Mouse (Mus musculus) stomach, postnatal 0 days (tissue): ENCODE data around the gene Coq5. TPM values are rescaled to one million over a fixed set of nuclear protein-coding genes. Genes with fewer than 3 reads are reported as not detected.

ENCODE experiments used
- ATAC-seq: fragments of 200-750 bp; cut with Nextera tagmentation; 2 replicates; pipeline ENCODE4 v1.8.0; 2017; ENCODE audit not compliant: low FRiP score, low TSS enrichment
- DNase-seq: peaks from one replicate; pipeline ENCODE4 v3.0.0-alpha.2; 2016; ENCODE audit warnings: low spot score
- H3K27ac ChIP-seq: fragments of 300-500 bp; sonication (generic); replicated peaks from 2 replicates; pipeline ENCODE4 v1.5.1; 2014; ENCODE audit warnings: mild to moderate bottlenecking, control low read depth
- H3K27me3 ChIP-seq: fragments of 300-500 bp; sonication (generic); 2 replicates; pipeline ENCODE4 v1.6.1; 2014; ENCODE audit warnings: low read length; ENCODE audit not compliant: control insufficient read depth, insufficient read depth
- H3K36me3 ChIP-seq: fragments of 300-500 bp; sonication (generic); 2 replicates; pipeline ENCODE4 v1.6.1; 2014; ENCODE audit warnings: low read length, mixed read lengths; ENCODE audit not compliant: control insufficient read depth, insufficient read depth
- H3K4me1 ChIP-seq: fragments of 300-500 bp; sonication (generic); replicated peaks from 2 replicates; pipeline ENCODE4 v1.6.1; 2014; ENCODE audit warnings: antibody characterized with exemption; ENCODE audit not compliant: control insufficient read depth, insufficient read depth
- H3K4me2 ChIP-seq: fragments of 300-500 bp; sonication (generic); replicated peaks from 2 replicates; pipeline ENCODE4 v1.6.1; 2014; ENCODE audit warnings: low read depth, mild to moderate bottlenecking, control low read depth, moderate library complexity
- H3K4me3 ChIP-seq: fragments of 300-500 bp; sonication (generic); 2 replicates; pipeline ENCODE4 v1.5.1; 2014; ENCODE audit warnings: low read depth, low read length, control low read depth
- H3K9ac ChIP-seq: fragments of 300-500 bp; sonication (generic); 2 replicates; pipeline ENCODE4 v1.6.1; 2014; ENCODE audit warnings: mild to moderate bottlenecking, low read length, control low read depth, mixed read lengths
- H3K9me3 ChIP-seq: fragments of 300-500 bp; sonication (generic); 2 replicates; pipeline ENCODE4 v1.6.1; 2016; ENCODE audit warnings: low read length; ENCODE audit not compliant: control insufficient read depth
- CTCF ChIP-seq: IDR thresholded peaks from 2 replicates; pipeline ENCODE4 v1.5.1; 2016; ENCODE audit warnings: antibody characterized with exemption, low read depth, mild to moderate bottlenecking, moderate library complexity
- EP300 ChIP-seq: optimal IDR thresholded peaks from 2 replicates; pipeline ENCODE3; 2016; ENCODE audit warnings: antibody characterized with exemption
- WGBS: fragments of 180-500 bp; shearing (Covaris S2); extraction: QIAGEN DNeasy Blood & Tissue Kit; methylation state at CpG from one replicate; pipeline ENCODE4 v1.1.7; 2014; 5-methylcytosine and 5-hydroxymethylcytosine counted together
- polyA plus RNA-seq: library from polyadenylated mRNA; unstranded; fragments of >200 nt; fragmentation: Nextera tagmentation; extraction: Ambion mirVana; gene quantifications from 2 replicates; pipeline ENCODE4 v1.2.1, GENCODE M21; 2015

Coq5 gene
- polyA plus RNA-seq, 1 experiment from 2014 or later, result 32.6 TPM

- H3K4me3 ChIP-seq, result no peak overlapping the region
- H3K4me2 ChIP-seq, result no peak overlapping the region
- no peak for TF ChIP-seq EP300
- no peak for TF ChIP-seq CTCF
- no peak overlapping the region for H3K9ac ChIP-seq
- H3K36me3 ChIP-seq, result peaks cover 19% of the 10 kb centered on the region
- no peaks in the 10 kb centered on the region for H3K9me3 ChIP-seq
- H3K4me1 ChIP-seq, result 0 out of 2 replicates have a peak, but pooled peaks cover 3% of the 10 kb centered on the region
- WGBS, result 64% methylated on average over 14 of the region's 14 CpGs
- ATAC-seq (peak; percentile 74), DNase-seq (peak; percentile 57)
- no peaks in the 10 kb centered on the region for H3K27me3 ChIP-seq
- no peak overlapping the region; the same call in 1 of the 2 replicates for H3K27ac ChIP-seq
These were observed 16.8 kb upstream of the Coq5 start for GRCm38 (mm10) chr5:115262502-115263291.

GRCm38 (mm10) chr5:115266340-115266739, 13.1 kb upstream of the Coq5 start:
- Histone ChIP-seq H3K9me3 (no peaks in the 10 kb centered on the region), H3K9ac (no peak overlapping the region), H3K27ac (no peak overlapping the region), H3K36me3 (no peaks in the 10 kb centered on the region), H3K4me1 (0 out of 2 replicates have a peak, but pooled peaks cover 7% of the 10 kb centered on the region), H3K27me3 (no peaks in the 10 kb centered on the region), H3K4me3 (no peak overlapping the region), H3K4me2 (no peak overlapping the region)
- 69% methylated on average over 5 of the region's 5 CpGs for WGBS
- TF ChIP-seq EP300, result no peak
- no peak for TF ChIP-seq CTCF
- ATAC-seq, result no peak
- DNase-seq, result no peak

GRCm38 (mm10) chr5:115266787-115267468, 12.5 kb upstream of the Coq5 start:
- no peak overlapping the region for H3K9ac ChIP-seq
- no peaks in the 10 kb centered on the region for H3K27me3 ChIP-seq
- WGBS, result 73% methylated on average over 8 of the region's 8 CpGs
- no peak overlapping the region for H3K4me3 ChIP-seq
- 0 out of 2 replicates have a peak, but pooled peaks cover 7% of the 10 kb centered on the region for H3K4me1 ChIP-seq
- TF ChIP-seq EP300 (no peak), CTCF (no peak)
- no peaks in the 10 kb centered on the region for H3K36me3 ChIP-seq
- DNase-seq, result no peak
- H3K9me3 ChIP-seq, result no peaks in the 10 kb centered on the region
- no peak overlapping the region for H3K27ac ChIP-seq
- ATAC-seq, result no peak
- H3K4me2 ChIP-seq, result no peak overlapping the region

GRCm38 (mm10) chr5:115267469-115268045, 11.9 kb upstream of the Coq5 start:
- Histone ChIP-seq H3K4me1 (0 out of 2 replicates have a peak, but pooled peaks cover 7% of the 10 kb centered on the region), H3K4me2 (no peak overlapping the region), H3K4me3 (no peak overlapping the region), H3K36me3 (no peaks in the 10 kb centered on the region), H3K9ac (no peak overlapping the region), H3K27ac (no peak overlapping the region), H3K27me3 (no peaks in the 10 kb centered on the region), H3K9me3 (no peaks in the 10 kb centered on the region)
- ATAC-seq (no peak), DNase-seq (no peak)
- 69% methylated on average over 3 of the region's 3 CpGs for WGBS
- TF ChIP-seq EP300, result no peak
- TF ChIP-seq CTCF, result no peak

GRCm38 (mm10) chr5:115268266-115268665, 11.2 kb upstream of the Coq5 start:
- H3K27me3 ChIP-seq, result no peaks in the 10 kb centered on the region
- H3K27ac ChIP-seq, result no peak overlapping the region
- no peak overlapping the region for H3K4me3 ChIP-seq
- no peak overlapping the region for H3K4me2 ChIP-seq
- TF ChIP-seq EP300 (no peak), CTCF (no peak)
- H3K9me3 ChIP-seq, result no peaks in the 10 kb centered on the region
- H3K36me3 ChIP-seq, result no peaks in the 10 kb centered on the region
- WGBS, result 28% methylated on average over 3 of the region's 3 CpGs
- DNase-seq (no peak), ATAC-seq (no peak)
- peaks cover 9% of the 10 kb centered on the region; the same call in 1 of the 2 replicates for H3K4me1 ChIP-seq
- no peak overlapping the region for H3K9ac ChIP-seq
